Comparison of ENCODE assay signal across 9 mouse cellular contexts in the genomic region with DNA sequence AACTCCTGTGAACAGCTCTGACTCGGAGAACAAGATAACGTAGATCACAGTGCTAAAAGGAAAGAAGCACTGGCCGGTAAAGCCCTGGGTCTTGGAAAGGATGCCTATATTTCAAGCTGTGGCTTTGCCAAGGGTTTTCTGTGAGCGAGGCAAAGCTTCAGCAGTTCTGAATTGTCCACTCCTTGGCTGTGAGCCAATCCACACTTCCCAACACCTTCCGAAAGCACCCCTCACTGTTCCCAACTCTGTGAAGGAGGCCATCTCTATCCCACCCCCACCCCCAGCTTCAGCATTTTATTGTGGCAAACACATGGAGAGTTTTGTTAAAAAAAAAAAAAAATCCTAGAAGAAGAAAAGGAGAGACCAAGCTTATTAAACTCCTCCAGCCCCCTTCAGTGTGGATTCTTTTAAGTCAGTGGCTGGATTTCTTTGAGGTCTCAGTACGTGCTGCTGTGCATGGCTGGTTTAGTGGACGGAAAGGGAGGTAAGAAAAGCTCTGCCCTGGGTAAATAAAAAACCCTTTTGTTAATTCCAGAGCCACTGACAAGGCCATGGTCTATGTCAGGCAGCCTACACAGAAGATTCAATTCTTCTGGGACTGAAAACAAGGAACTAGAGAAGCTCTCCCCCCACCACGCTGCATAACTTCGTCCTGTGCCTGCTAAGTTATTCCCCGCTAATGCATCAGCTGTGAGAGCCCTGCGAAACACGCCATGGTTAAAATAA.
DNase-seq lines count a peak whose midpoint lies in the region; ATAC-seq lines count a peak whose summit lies in the region.
"Had no signal": no experiment of that assay in that cellular context is flagged by ENCODE, and none has a peak within 500 bp of the region (broad histone marks: within the 10 kb centered on the region; RNA-seq: fewer than 3 reads in every experiment).

No protein-coding gene starts in this region.

- H3K9ac ChIP-seq in lung, embryonic 16.5 days (ENCODE audit: low read length): no peak overlapping the region
- H3K9ac ChIP-seq in hindbrain, embryonic 16.5 days (ENCODE audit: low read depth, low read length): no peak overlapping the region
- no peak overlapping the region for H3K9ac ChIP-seq in stomach, embryonic 14.5 days (replicated peaks; ENCODE audit: low read depth, low read length)

- WGBS in lung, embryonic 16.5 days: 37% methylated on average over 12 of the region's 12 CpGs
- WGBS in hindbrain, embryonic 16.5 days: 18% methylated on average over 12 of the region's 12 CpGs
- 29% methylated on average over 12 of the region's 12 CpGs for WGBS in stomach, embryonic 14.5 days

- H3K4me2 ChIP-seq in lung, embryonic 16.5 days (ENCODE audit: low read depth, low read length): peak overlapping the region; percentile 34
- peak overlapping the region; percentile 10; the same call in 1 of the 2 replicates for H3K4me2 ChIP-seq in hindbrain, embryonic 16.5 days (ENCODE audit: low read length)
- no peak overlapping the region for H3K4me2 ChIP-seq in stomach, embryonic 14.5 days (replicated peaks; ENCODE audit: low read depth, low read length)

- DNase-seq in heart, adult 11 months: peak; percentile 59
- no peak for DNase-seq in heart, adult 9 months (ENCODE audit: low spot score in 2 of 2)
- DNase-seq in lung, postnatal 36 days: no peak
- no peak for DNase-seq in ovary, postnatal 10 days (ENCODE audit: low spot score)
- DNase-seq in left cerebral cortex, postnatal 36 days (ENCODE audit: low spot score in 2 of 2): no peak
- DNase-seq: thymus, postnatal 36 days had no signal

- peak; percentile 35; the same call in 1 of the 2 replicates for ATAC-seq in lung, embryonic 16.5 days (ENCODE audit: low read depth)
- ATAC-seq in hindbrain, embryonic 16.5 days: peak; percentile 87
- peak; percentile 70; the same call in 1 of the 2 replicates for ATAC-seq in stomach, embryonic 14.5 days (ENCODE audit: insufficient number of reproducible peaks, insufficient read depth, low FRiP score, low read depth)

- H3K27me3 ChIP-seq in lung, embryonic 16.5 days (ENCODE audit: control insufficient read depth, insufficient read depth, low read depth, low read length): no peaks in the 10 kb centered on the region
- no peaks in the 10 kb centered on the region for H3K27me3 ChIP-seq in hindbrain, embryonic 16.5 days (replicated peaks; ENCODE audit: control insufficient read depth, insufficient read depth, low read length)
- no peaks in the 10 kb centered on the region for H3K27me3 ChIP-seq in stomach, embryonic 14.5 days (ENCODE audit: control insufficient read depth, insufficient read depth, low read length)

- peaks cover 9% of the 10 kb centered on the region for H3K4me1 ChIP-seq in lung, embryonic 16.5 days (replicated peaks; ENCODE audit: control insufficient read depth, insufficient read depth, low read length)
- no peaks in the 10 kb centered on the region for H3K4me1 ChIP-seq in hindbrain, embryonic 16.5 days (ENCODE audit: control insufficient read depth, insufficient read depth, low read depth, low read length)
- H3K4me1 ChIP-seq in stomach, embryonic 14.5 days (ENCODE audit: control insufficient read depth, insufficient read depth, low read length): peaks cover 27% of the 10 kb centered on the region

- H3K36me3 ChIP-seq in lung, embryonic 16.5 days (ENCODE audit: control insufficient read depth, insufficient read depth, low read length): no peaks in the 10 kb centered on the region
- H3K36me3 ChIP-seq in hindbrain, embryonic 16.5 days (ENCODE audit: control insufficient read depth, insufficient read depth, low read length): no peaks in the 10 kb centered on the region
- no peaks in the 10 kb centered on the region for H3K36me3 ChIP-seq in stomach, embryonic 14.5 days (ENCODE audit: control insufficient read depth, insufficient read depth, low read length)

- H3K4me3 ChIP-seq in lung, embryonic 16.5 days (ENCODE audit: low read length): no peak overlapping the region
- H3K4me3 ChIP-seq in hindbrain, embryonic 16.5 days (ENCODE audit: low read length): no peak overlapping the region
- no peak overlapping the region for H3K4me3 ChIP-seq in stomach, embryonic 14.5 days (ENCODE audit: low read depth, low read length)

- H3K9me3 ChIP-seq in lung, embryonic 16.5 days (ENCODE audit: control insufficient read depth, low read length): no peaks in the 10 kb centered on the region
- H3K9me3 ChIP-seq in hindbrain, embryonic 16.5 days (ENCODE audit: control insufficient read depth, low read length): no peaks in the 10 kb centered on the region
- no peaks in the 10 kb centered on the region for H3K9me3 ChIP-seq in stomach, embryonic 14.5 days (ENCODE audit: control insufficient read depth, low read depth, low read length)

- peak overlapping the region; percentile 11; the same call in 1 of the 2 replicates for H3K27ac ChIP-seq in lung, embryonic 16.5 days (ENCODE audit: low read length)
- no peak overlapping the region; the same call in 1 of the 2 replicates for H3K27ac ChIP-seq in hindbrain, embryonic 16.5 days (ENCODE audit: low read depth, low read length)
- H3K27ac ChIP-seq in stomach, embryonic 14.5 days (ENCODE audit: low read length): peak overlapping the region; percentile 76

- intact Hi-C loops in left cerebral cortex, postnatal 36 days (cut with DNase I): no loop called here

Comparison
In these comparisons a context has a peak if more than half of its experiments do, and no peak if none do; other contexts are left out.
1. ATAC-seq: peak in every context shown above with its lines; median percentile 87 in hindbrain, embryonic 16.5 days; 70 in stomach, embryonic 14.5 days; 35 in lung, embryonic 16.5 days.